Mouse (Mus musculus) kidney, postnatal 0 days (tissue): Measurements from ENCODE around the gene Olfr747. TPM values are rescaled to one million over a fixed set of nuclear protein-coding genes. Genes with fewer than 3 reads are reported as not detected.
"Not testable (repeated sequence)": the region's sequence is repeated elsewhere in the genome, so short reads cannot be mapped to it uniquely, and the experiment has no call there.

Experiments
- ATAC-seq: fragments of 200-750 bp; cut with Nextera tagmentation; replicated peaks from 2 replicates; pipeline ENCODE4 v1.8.0; 2017; ENCODE audit warnings: low read depth, moderate number of reproducible peaks, moderate TSS enrichment, moderate library complexity; ENCODE audit not compliant: low FRiP score
- DNase-seq: peaks from one replicate; pipeline ENCODE4 v3.0.0-alpha.2; 2016; ENCODE audit warnings: low spot score
- H3K27ac ChIP-seq: fragments of 300-500 bp; sonication (generic); 2 replicates; pipeline ENCODE4 v1.5.1; 2014; ENCODE audit warnings: mild to moderate bottlenecking
- H3K27me3 ChIP-seq: fragments of 300-500 bp; sonication (generic); 2 replicates; pipeline ENCODE4 v1.6.1; 2014; ENCODE audit warnings: low read length, mixed read lengths; ENCODE audit not compliant: insufficient read depth
- H3K36me3 ChIP-seq: fragments of 300-500 bp; sonication (generic); 2 replicates; pipeline ENCODE4 v1.6.1; 2014; ENCODE audit warnings: low read length, mixed read lengths; ENCODE audit not compliant: insufficient read depth
- H3K4me1 ChIP-seq: fragments of 300-500 bp; sonication (generic); replicated peaks from 2 replicates; pipeline ENCODE4 v1.6.1; 2014; ENCODE audit warnings: antibody characterized with exemption, low read length, mixed read lengths; ENCODE audit not compliant: insufficient read depth
- H3K4me2 ChIP-seq: fragments of 300-500 bp; sonication (generic); 2 replicates; pipeline ENCODE4 v1.6.1; 2014; ENCODE audit warnings: mild to moderate bottlenecking, low read length, moderate library complexity, mixed read lengths
- H3K4me3 ChIP-seq: fragments of 300-500 bp; sonication (generic); replicated peaks from 2 replicates; pipeline ENCODE4 v1.5.1; 2014; ENCODE audit warnings: low read depth, low read length
- H3K9ac ChIP-seq: fragments of 300-500 bp; sonication (generic); 2 replicates; pipeline ENCODE4 v1.6.1; 2014; ENCODE audit warnings: low read depth, low read length
- H3K9me3 ChIP-seq: fragments of 300-500 bp; sonication (generic); replicated peaks from 2 replicates; pipeline ENCODE4 v1.6.1; 2016; ENCODE audit warnings: low read length, inconsistent platforms, mixed read lengths
- CTCF ChIP-seq: IDR thresholded peaks from 2 replicates; pipeline ENCODE4 v1.5.1; 2016; ENCODE audit warnings: antibody characterized with exemption, low read depth, mild to moderate bottlenecking, moderate library complexity
- WGBS: fragments of 180-500 bp; shearing (Covaris S2); extraction: QIAGEN DNeasy Blood & Tissue Kit; methylation state at CpG from one replicate; pipeline ENCODE4 v1.1.7; 2014; 5-methylcytosine and 5-hydroxymethylcytosine counted together
- polyA plus RNA-seq: library from polyadenylated mRNA; unstranded; fragments of >200 nt; fragmentation: Nextera tagmentation; extraction: Ambion mirVana; gene quantifications from 2 replicates; pipeline ENCODE4 v1.2.1, GENCODE M21; 2015

The Olfr747 gene
- not detected in 2 replicates for polyA plus RNA-seq

GRCm38 (mm10) chr14:50693106-50693505, at the start of gene Olfr747:
TSS of gene Olfr747 (minus strand) at chr14:50693206.
- DNase-seq (no peak), ATAC-seq (no peak)
- no peaks in the 10 kb centered on the region for H3K4me1 ChIP-seq
- 88% methylated on average over 3 of the region's 3 CpGs for whole genome bisulfite sequencing
- no peak within 1 kb of the TSS for H3K4me2 ChIP-seq
- no peak for TF ChIP-seq CTCF
- H3K4me3 ChIP-seq = no peak within 1 kb of the TSS
- H3K27me3 ChIP-seq = no peaks in the 10 kb centered on the region
- no peaks in the 10 kb centered on the region for H3K9me3 ChIP-seq
- H3K9ac ChIP-seq = no peak within 1 kb of the TSS
- H3K36me3 ChIP-seq = no peaks in the 10 kb centered on the region
- no peak within 1 kb of the TSS for H3K27ac ChIP-seq

GRCm38 (mm10) chr14:50741584-50741983, 48.6 kb upstream of the Olfr747 start:
- Histone ChIP-seq H3K4me2 (no peak overlapping the region), H3K27ac (no peak overlapping the region), H3K36me3 (no peaks in the 10 kb centered on the region), H3K4me3 (no peak overlapping the region), H3K9ac (no peak overlapping the region), H3K9me3 (no peaks in the 10 kb centered on the region), H3K4me1 (no peaks in the 10 kb centered on the region), H3K27me3 (no peaks in the 10 kb centered on the region)
- TF ChIP-seq CTCF = no peak
- no peak for DNase-seq
- WGBS = 68% methylated on average over 2 of the region's 2 CpGs
- ATAC-seq = no peak

- Histone ChIP-seq H3K4me3 (no peak overlapping the region), H3K9ac (no peak overlapping the region), H3K36me3 (no peaks in the 10 kb centered on the region), H3K27me3 (no peaks in the 10 kb centered on the region), H3K27ac (no peak overlapping the region), H3K9me3 (no peaks in the 10 kb centered on the region), H3K4me1 (no peaks in the 10 kb centered on the region), H3K4me2 (no peak overlapping the region)
- TF ChIP-seq CTCF = no peak
- DNase-seq = no peak
- no peak for ATAC-seq
- WGBS = 71% methylated on average over 2 of the region's 2 CpGs
These were observed 47.3 kb upstream of the Olfr747 start for GRCm38 (mm10) chr14:50740334-50740733.

GRCm38 (mm10) chr14:50722371-50722770, 29.4 kb upstream of the Olfr747 start:
- WGBS = 71% methylated on average over 3 of the region's 4 CpGs
- not testable (repeated sequence) for ATAC-seq, H3K4me1 ChIP-seq, H3K9me3 ChIP-seq, DNase-seq, H3K27ac ChIP-seq, H3K27me3 ChIP-seq, H3K9ac ChIP-seq, H3K4me3 ChIP-seq, H3K4me2 ChIP-seq, H3K36me3 ChIP-seq

GRCm38 (mm10) chr14:50719875-50720274, 26.9 kb upstream of the Olfr747 start:
- DNase-seq = peak; percentile 6
- not testable (repeated sequence) for H3K36me3 ChIP-seq, H3K4me1 ChIP-seq, H3K9ac ChIP-seq, H3K27me3 ChIP-seq, H3K4me3 ChIP-seq, H3K4me2 ChIP-seq, ATAC-seq, H3K9me3 ChIP-seq, H3K27ac ChIP-seq
- WGBS = 88% methylated on average over 15 of the region's 15 CpGs

- ATAC-seq = no peak
These were observed 14.1 kb upstream of the Olfr747 start, which contains the start of gene Olfr748 for GRCm38 (mm10) chr14:50707073-50707472. TSS of gene Olfr748 (plus strand) at chr14:50707373.

GRCm38 (mm10) chr14:50646783-50647182, 46.2 kb downstream of the Olfr747 start, which contains the start of gene Olfr746:
TSS of gene Olfr746 (plus strand) at chr14:50647083.
- Histone ChIP-seq H3K27ac (no peak within 1 kb of the TSS), H3K9me3 (no peaks in the 10 kb centered on the region), H3K36me3 (no peaks in the 10 kb centered on the region), H3K4me1 (no peaks in the 10 kb centered on the region), H3K4me3 (no peak within 1 kb of the TSS), H3K4me2 (no peak within 1 kb of the TSS), H3K9ac (no peak within 1 kb of the TSS), H3K27me3 (no peaks in the 10 kb centered on the region)
- DNase-seq (no peak), ATAC-seq (no peak)
- TF ChIP-seq CTCF = no peak

More at GRCm38 (mm10) chr14:50707073-50707472, 14.1 kb upstream of the Olfr747 start, which contains the start of gene Olfr748:
- H3K4me2 ChIP-seq = no peak within 1 kb of the TSS
- WGBS = 70% methylated on average over 1 of the region's 1 CpGs
- no peak within 1 kb of the TSS for H3K27ac ChIP-seq
- H3K9ac ChIP-seq = no peak within 1 kb of the TSS
- no peak for DNase-seq
- no peak within 1 kb of the TSS for H3K4me3 ChIP-seq
- H3K36me3 ChIP-seq = no peaks in the 10 kb centered on the region
- TF ChIP-seq CTCF = no peak
- no peaks in the 10 kb centered on the region for H3K27me3 ChIP-seq
- H3K9me3 ChIP-seq = no peaks in the 10 kb centered on the region
- no peaks in the 10 kb centered on the region for H3K4me1 ChIP-seq
